Mouse (Mus musculus): ENCODE measurements around the gene Sema6b.
"Not testable (repeated sequence)": the region's sequence is repeated elsewhere in the genome, so short reads cannot be mapped to it uniquely, and the experiment has no call there.

Gene Sema6b

DNA sequence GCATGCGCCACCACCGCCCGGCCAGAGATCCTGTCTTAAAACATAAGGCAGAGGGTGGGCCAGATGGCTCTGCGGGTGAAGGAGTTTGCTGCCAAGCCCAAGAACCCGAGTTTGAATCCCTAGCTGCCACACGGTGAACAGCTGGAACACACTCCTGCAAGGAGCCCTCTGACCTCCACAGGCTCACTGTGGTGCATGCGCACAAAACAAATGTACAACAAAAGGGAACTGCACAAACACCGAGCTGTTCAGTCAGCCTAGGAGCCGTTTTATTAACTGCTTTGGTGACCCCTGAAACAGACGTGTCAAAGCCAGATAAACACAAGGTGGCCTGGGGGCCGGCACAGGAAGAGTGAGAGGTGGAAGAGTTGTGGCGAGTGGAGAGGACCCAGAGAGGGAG is 20.7 kb downstream of the Sema6b start:
- DNase-seq (ENCODE audit: low spot score in 2 of 2) = no peak

DNA sequence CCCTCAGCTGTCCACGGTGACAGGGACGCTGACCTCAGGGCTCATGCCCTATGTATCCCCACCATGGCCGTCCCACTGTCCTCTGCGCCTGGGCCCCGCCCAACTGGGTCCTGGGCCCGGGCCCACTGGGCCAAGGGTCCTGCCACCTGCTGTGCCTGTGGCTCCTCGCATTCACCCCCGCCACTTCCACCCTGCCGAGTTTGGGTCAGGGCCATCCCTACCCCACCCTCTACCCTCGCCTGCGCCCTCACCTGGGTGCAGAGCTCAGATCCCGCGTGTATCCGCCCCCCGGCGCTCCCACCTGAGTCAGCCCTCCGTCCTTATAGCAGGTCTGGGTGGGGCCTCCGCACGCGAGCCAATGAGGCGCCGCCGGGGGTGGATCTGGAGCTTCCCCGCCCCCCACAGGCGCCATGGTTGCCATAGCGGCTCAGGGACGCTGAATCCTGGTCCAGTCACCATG is 22.9 kb downstream of the Sema6b start, which contains the start of gene Plin5:
Gene Plin5 (minus strand): TSS at position 346 of the 460 bp plus-strand sequence.
- peak in 1 of 2 experiments; percentile 46 for DNase-seq (ENCODE audit: low spot score in 2 of 2)

DNA sequence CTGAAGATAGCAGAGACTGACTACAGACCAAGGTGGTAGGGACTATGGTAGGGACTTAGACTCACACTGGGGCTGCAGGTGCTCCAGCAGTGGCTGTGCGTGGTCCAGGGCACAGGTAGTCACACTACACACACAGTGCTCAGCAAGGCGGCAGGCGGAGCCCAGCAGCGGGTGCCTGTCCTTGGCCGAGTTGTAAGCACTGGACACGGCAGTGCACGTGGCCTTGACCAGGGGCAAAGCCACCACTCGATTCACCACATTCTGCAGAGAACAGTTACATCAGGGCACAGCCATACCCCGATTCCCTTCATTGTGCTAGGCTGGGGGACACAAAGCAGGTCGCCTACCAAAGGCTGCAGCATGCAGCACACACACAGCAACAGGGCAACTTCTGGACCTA is 23.9 kb downstream of the Sema6b start:
- DNase-seq (ENCODE audit: low spot score in 2 of 2) = no peak

DNA sequence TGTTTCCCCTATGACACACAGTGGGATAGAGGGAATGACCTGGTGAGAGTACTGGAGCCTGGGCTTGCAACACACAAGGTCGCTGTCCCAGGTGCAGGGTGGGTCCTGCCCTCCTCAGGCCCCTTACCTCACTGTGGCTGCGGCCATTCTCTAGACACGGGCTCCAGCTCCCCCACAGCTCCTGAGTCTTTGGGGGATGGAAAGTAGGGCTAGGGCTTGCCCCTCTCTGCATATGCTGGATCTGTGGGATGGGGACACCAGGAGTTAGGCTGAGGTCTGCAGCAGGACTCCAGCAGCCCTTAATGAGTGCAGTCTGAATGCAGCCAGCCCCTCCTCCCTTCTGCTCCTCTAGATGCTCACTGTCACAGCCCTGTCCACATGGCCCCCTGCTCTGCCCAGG is 27.4 kb downstream of the Sema6b start:
- DNase-seq (ENCODE audit: low spot score in 2 of 2) = no peak

DNA sequence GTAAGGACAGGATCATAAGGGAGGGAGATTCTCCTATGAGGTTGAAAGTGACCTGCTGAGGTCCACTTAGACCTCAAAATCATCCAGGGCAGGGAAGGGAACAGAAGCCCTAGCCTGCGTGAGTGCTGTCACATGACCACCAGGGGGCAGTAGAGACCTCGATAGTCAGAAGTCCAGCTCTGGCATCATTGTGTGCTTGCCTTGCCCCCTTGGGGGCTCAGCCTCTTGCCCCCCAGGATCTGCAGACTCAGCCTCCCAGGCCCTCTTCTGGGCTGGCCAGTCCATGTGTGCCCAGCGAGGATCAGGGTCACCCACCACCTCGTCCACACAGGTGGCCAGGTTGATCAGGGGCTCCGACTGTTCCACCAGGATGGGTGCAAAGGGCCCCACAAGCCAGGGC is 28.3 kb downstream of the Sema6b start:
- DNase-seq (ENCODE audit: low spot score in 2 of 2) = peak; percentile 46 to 78

DNA sequence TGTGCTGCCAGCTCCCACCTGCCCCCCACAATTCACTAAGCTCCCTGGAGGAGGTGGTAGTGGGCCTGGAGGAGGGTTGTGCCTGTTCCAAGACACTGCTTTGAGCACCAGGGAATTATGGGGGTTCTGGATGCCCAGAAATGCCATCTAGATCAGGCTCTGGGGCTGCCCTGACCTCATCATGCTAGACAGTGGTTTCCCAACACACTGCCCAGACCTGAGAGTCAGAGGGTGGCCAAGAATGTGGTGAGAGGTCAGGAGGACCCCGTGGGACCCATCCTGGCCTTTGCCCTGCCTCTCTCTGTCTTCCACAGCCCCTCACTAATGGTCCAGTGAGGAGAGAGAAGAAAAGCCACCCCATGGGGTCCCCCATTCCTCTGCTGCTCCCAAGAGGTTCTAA is 29.1 kb downstream of the Sema6b start:
- DNase-seq (ENCODE audit: low spot score in 2 of 2) = no peak

DNA sequence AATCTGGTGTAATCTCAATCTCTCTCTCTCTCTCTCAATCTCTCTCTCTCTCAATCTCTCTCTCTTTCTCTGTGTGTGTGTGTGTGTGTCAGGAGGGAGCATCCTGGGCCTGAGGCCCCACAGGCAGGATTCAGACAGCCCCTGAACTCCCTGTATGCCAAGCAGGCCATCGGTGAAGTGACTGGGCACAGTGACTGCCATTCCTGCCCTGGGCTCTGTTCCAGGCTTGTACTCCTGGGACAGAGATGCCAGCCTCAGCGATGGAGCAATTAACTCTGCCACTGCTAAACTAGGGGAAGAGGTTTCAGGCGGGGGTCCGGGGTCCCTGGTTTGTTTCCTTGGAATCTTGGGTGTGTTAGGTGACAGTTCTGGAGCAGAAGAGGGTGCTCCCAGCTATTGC is 29.6 kb downstream of the Sema6b start:
- DNase-seq (ENCODE audit: low spot score in 2 of 2) = no peak

DNA sequence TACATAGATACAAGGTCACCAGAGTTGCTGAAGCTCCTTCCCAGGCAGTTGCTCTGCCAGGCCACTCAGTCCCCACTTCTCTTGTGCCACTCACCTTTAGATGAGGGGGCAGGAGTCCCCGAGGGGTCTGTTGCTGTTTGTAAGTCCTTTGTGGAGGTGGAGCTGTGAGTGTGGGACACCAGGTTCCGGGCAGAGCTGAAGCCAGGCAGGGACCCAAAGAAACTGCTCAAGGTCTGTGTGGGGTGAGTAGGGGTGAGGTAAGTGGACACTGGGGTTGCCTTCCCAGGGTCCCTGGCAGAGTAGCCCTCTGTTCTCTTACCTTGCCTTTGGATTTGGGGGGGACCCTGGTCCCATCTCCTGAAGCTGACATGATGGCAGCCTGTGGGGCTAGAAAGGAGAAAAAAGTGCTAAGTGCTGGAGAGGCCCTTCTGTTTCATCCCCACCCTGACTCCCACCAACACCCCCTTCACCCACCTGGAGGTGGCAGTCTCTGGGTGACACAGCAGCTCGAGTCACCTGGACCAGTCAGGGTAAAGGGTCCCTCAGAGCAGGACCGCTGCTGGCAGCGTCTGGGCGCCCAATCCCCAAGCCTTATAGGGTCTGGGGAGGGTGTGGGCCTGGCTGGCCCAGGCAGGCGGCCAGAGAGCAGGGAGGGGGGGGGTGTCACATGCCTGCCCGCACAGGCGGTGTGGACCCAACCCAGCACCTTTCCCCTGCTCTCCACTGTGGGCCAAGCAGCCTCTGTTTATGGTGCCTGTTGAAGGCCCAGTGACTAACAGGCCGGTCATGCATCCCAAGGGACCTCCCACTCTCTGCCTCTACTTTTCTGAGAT is 30.7 kb downstream of the Sema6b start, which contains the start of gene Plin4:
Gene Plin4 (minus strand): TSS at position 585 of the 833 bp plus-strand sequence.
- DNase-seq (ENCODE audit: low spot score in 2 of 2) = no peak

DNA sequence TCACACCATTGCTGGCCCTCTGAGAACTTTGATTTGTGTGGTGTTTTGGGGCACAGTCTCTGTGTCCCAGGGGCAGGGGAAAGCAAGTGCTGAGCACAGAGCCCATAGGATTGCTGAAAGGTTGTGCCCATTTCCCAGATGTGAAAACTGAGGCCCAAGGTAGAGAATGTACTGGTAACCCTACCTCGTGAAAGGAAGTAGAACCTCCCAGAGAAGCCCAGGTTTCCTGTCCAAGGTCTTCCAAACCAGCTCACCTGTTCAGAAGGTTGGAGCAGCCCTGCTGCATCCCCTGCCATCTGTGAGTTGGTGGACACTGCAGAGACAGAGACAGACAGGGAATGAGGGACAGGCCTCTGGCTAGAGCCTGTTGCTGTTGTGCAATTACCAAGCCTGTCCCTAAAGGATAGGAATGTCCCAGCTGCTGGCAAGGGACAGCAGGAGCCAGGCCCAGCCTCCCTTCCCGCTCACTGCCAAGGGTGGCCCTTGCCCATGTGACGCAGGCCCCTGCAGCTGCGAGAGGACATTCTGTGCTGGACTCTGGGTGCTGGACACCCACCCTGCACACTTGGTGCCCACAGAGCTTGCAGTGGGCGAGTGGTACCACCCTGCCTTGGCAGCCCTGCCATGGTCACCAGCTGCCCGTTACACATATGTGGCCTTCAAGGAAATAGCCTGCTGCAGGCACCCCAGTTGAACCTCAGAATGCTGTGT is 31.7 kb downstream of the Sema6b start:
- DNase-seq (ENCODE audit: low spot score in 2 of 2) = no peak

DNA sequence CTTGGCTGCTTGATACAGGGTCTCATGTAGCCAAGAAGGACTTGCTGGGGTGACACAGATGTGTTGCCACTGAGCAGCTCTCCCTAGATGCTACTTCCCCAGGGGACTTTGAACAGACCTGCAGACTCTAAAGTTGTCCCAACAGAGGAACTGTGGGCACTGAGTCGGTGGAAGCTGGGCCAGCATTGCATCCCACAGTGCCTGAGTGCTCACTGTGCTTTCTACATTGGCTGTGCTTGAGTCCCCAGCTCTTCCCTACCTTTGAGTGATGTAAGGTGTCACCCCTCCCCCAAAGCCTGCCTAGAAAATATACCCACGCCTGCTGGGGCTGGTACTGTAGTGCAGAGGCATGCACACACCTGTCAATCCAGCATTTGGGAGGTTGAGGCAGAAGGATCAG is 32.4 kb downstream of the Sema6b start:
- no peak for DNase-seq (ENCODE audit: low spot score in 2 of 2)

DNA sequence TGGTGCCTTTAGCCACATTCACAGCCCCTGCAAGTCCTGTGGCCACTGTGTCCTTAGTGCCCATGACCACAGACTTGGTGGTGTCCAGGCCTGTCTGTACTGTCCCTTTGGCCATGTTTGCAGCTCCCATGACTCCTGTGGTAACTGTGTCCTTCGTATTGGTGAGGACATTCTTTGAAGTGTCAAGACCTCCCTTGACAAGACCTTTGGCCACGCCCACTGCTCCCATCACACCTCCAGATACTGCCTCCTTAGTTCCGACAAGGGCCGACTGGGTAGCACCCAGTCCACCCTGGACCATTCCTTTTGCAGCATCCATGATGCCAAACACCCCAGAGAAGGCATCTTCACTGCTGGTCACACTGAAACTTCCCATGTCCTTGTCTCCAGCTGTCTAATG is 33.2 kb downstream of the Sema6b start:
- DNase-seq (ENCODE audit: low spot score in 2 of 2) = no peak

DNA sequence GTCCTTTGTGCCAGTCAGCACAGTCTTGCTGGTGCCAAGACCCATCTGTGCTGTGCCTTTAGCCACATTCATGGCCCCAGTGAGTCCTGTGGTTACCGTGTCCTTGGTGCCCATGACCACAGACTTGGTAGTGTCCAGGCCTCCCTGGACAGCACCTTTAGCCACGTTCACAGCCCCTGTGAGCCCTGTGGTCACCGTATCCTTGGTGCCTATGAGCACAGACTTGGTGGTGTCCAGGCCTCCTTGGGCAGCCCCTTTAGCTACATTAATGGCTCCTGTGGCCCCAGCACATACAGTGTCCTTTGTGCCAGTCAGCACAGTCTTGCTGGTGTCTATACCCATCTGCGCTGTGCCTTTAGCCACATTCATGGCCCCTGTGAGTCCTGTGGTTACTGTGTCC is 33.7 kb downstream of the Sema6b start:
- DNase-seq (ENCODE audit: low spot score in 2 of 2) = not testable (repeated sequence)

DNA sequence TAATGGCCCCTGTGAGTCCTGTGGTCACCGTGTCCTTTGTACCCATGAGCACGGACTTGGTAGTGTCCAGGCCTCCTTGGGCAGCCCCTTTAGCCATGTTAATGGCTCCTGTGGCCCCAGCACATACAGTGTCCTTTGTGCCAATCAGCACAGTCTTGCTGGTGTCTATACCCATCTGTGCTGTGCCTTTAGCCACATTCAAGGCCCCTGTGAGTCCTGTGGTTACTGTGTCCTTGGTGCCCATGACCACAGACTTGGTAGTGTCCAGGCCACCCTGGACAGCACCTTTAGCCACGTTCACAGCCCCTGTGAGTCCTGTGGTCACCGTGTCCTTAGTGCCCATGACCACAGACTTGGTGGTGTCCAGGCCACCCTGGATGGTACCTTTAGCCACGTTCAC is 35.3 kb downstream of the Sema6b start:
- not testable (repeated sequence) for DNase-seq (ENCODE audit: low spot score in 2 of 2)

DNA sequence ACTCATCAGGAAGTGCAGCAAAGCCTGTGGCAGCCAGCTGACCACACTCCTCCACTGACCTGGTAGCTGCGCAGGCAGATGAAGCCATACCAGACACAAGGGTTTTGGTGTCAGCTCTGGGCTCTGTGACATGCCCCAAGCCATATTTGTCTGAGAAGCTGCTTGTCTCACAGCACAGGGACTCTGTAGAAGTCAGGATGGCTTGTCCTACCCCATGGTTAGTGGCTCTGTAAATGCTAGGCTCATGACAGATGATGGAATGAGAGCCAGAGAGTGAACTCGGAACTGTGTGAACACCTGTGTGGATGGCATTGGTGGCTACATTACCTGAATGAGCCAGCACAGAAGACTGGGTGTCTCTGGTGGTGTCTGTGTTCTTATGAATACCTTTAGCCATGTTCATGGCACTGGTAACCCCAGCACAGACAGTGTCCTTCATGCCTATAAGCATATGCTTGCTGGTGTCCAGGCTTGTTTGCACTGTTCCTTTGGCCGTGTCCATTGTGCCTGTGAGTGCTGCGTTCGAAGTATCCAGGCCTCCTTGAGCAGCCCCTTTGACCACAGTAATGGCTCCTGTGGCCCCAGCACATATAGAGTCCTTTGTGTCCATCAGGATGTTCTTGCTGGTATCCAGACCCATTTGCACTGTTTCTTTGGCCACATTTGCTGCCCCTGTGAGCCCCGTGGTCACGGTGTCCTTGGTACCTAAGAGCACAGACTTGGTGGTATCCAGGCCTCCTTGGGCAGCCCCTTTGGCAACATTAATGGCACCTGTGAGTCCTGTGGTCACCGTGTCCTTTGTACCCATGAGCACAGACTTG is 36.5 kb downstream of the Sema6b start:
- DNase-seq (ENCODE audit: low spot score in 2 of 2) = no peak

DNA sequence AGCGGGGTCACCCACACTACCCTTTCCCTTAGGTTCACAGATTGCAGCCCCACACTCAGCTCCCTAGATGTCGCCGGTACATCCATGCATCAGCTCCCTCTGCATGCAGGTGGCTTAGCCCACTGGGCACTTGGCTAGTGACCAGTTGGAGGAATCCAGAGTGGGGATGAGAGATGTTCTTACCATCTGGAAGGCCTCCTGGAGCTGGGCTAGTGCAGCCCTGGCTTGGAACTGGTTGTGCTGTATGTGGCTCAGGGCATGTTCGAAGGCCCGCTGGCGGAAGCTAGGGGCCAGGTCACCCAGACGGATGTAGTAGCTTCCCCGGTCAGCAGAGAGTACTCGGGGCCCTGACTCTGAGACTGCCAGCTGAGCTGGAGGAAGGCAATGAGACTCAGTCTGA is 37.2 kb downstream of the Sema6b start:
- DNase-seq (ENCODE audit: low spot score in 2 of 2) = no peak

DNA sequence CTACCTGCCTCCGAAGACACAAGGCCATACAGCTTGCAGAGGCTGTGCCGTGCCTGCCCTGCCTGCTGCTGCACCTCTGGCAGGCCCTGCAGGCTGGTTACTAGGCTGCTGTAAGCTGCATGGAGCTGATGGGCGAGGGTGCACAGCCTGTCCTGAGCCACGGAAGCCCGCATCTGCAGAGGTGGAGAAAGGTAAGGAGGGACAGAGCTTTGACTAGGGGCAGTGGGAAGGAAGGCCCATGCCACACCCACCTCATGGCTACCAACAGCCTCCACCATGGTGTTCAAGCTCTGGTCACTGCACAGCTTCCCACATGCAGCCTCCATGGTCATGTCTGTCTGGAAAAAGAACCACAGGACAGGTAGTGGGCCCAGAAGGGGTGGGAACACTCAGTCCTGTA is 38.0 kb downstream of the Sema6b start:
- no peak for DNase-seq (ENCODE audit: low spot score in 2 of 2)

DNA sequence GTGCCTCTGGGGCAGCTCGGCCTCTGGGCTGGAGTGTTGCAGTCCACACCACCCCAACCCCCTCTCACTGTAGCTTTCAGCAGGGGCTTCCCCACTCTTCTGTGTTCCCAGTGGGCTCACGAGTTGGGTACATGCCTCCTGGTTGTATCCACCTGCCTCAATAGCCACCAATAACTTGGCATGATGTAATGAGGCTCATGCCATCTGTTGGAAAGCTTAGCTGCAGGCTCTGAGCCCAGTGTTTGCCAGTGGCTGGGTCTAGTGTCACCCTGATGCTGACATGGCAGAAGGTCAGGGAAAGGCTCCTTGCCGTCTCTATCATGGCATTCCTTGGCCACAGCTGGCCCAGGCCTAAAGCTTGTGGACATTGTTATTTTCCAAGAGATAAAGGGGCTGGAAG is 39.3 kb downstream of the Sema6b start:
- no peak for DNase-seq (ENCODE audit: low spot score in 2 of 2)

DNA sequence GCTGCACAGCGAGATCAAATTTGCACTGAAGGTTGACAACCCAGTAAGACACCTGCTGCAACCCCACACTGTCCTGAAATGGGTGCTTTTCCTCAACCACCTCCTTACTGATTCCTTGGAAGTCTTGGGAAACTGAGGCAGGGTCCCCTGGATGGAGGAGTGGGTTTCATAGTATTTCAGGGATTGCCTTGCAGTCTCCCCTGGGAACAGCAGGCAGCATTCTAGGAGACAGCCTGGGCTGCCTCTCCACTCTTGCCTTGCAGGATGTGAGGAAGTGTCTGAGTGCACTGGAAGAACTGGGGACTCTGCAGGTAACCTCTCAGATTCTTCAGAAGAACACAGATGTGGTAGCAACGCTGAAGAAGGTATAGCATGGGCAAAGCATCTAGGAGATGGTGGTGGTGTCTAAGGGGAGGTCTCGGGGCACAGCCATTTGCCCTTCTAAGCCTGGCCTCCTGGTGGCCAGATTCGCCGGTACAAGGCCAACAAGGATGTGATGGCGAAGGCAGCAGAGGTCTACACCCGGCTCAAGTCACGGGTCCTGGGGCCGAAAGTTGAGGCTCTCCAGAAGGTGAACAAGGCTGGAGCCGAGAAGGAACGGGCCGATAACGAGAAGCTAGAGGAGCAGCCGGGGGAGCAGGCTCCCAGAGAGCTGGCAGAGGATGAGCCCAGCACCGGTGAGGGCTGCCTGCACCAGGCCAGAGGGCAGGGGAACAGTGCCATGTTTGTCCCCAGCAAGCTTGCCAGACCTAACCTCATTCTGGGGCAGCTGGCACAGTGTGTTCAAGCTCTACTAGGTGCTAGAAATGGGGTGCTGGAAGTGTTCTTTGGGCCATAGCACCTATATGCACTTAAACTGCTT is 41.2 kb downstream of the Sema6b start:
- DNase-seq (ENCODE audit: low spot score in 2 of 2) = no peak

DNA sequence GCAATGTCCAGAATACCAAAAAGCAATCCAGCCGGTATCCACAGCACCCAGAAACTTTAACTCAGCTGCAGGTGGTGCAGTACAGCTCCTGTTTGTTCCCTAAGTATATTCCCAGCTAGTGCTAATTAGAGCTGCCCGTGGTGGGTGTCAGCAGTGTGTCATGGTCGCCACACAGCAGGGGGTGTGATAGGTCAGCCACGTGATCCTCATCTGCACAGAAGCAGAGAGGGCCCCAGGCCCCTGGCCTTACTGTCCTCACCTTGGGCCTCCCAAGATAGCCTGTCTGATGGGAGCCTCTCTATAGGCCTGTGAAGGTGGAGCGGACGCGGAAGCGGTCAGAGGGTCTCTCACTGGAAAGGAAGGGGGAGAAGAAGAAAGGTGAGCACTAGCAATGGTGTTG is 42.0 kb downstream of the Sema6b start:
- no peak for DNase-seq (ENCODE audit: low spot score in 2 of 2)

DNA sequence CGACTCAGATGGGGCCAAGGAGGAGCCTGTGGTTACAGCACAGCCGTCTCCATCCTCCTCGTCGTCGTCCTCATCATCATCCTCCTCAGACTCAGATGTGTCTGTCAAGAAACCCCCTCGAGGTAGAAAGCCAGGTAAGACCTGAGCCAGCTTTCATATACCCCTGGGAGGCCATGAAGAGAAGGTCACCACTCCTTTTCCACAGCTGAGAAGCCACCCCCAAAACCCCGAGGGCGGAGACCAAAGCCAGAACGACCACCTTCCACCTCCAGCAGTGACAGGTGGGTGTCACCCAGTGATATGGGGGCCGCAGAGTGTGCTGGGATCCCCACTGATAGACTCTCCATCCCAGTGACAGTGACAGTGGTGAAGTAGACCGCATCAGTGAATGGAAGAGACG is 43.3 kb downstream of the Sema6b start:
- no peak for DNase-seq (ENCODE audit: low spot score in 2 of 2)

DNA sequence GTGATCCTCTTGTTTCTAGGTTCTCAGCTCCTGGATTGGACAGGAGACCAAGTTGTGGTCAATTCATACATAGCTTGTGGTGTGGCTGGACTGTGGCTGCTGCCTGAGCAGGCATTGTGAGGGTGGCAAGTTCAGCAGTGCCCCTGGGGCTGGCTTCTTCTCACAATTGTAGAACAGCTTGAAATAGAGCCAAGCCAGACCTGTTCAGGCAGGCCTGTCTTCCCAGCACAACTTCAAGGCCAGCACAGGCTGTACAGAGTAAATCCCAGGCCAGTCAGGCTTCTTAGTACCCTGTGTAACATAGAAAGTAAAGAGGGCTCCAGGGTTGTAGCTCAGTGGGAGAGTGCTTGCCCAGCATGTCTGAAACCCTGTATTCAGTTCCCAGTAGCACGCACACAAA is 47.3 kb downstream of the Sema6b start:
- DNase-seq (ENCODE audit: low spot score in 2 of 2) = no peak
